Mouse (Mus musculus) lung, postnatal 36 days (tissue): ENCODE measurements around the gene Tas2r129.
"Not testable (repeated sequence)": the region's sequence is repeated elsewhere in the genome, so short reads cannot be mapped to it uniquely, and the experiment has no call there.

Experiments
- DNase-seq: peaks from one replicate; pipeline ENCODE4 v3.0.0; 2022; ENCODE audit warnings: mixed read lengths

Tas2r129 gene

GRCm38 (mm10) chr6:132950802-132951201 lies at the start of gene Tas2r129:
Tas2r129 (plus strand) TSS chr6:132951102.
- no peak for DNase-seq

GRCm38 (mm10) chr6:132909351-132909750 lies 41.6 kb upstream of the Tas2r129 start, which contains the start of gene Tas2r125:
Tas2r125 (plus strand) TSS chr6:132909651.
- no peak for DNase-seq

GRCm38 (mm10) chr6:132941376-132941775 lies 9.5 kb upstream of the Tas2r129 start:
- not testable (repeated sequence) for DNase-seq

DNA sequence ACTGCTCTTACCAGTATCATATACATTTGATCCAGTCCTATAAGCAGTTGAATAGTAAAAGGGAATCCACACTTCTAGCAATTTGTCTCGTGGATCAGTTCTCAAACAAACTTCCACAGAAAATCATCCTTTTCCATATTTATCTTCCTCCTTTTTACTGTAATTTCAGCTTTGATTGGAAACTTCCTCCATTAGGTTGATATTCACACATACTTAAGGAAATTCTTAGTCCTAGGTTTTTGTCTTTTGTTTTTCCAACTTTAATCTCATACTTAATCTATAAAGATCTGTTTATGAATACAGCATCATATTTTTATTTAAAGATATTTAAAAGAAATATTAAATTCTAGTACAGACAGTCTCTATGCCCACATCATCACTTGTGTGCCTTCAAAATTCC lies 6.9 kb downstream of the Tas2r129 start, which contains the start of gene Tas2r131:
Tas2r131 (minus strand) TSS at position 101 of the 400 bp plus-strand sequence.
- DNase-seq: no peak

DNA sequence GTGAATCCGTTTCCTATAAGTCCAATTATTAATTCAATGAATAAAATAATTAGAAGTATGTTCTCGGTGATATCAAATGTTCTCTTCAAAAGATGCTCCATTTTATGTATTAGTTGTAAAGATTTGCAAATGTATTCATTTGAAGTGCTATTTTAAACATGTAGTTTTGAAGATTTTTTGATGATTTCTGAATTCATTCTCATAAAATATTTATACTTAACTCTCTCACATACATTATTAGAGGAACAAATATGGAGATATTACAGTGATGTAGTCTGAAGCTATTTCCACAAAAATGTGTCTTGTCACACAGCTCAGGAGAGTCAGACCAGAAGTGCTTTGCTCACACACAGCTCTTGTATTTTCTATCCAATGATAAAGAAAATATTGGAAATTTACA lies 30.0 kb downstream of the Tas2r129 start, which contains the start of gene Tas2r109:
Tas2r109 (minus strand) TSS at position 101 of the 400 bp plus-strand sequence.
- DNase-seq: no peak
